Mouse (Mus musculus): ENCODE results near the gene Plscr1. TPM values are rescaled to one million over a fixed set of nuclear protein-coding genes. Genes with fewer than 3 reads are reported as not detected.

The Plscr1 gene
- total RNA-seq, 1 experiment: 22.2 TPM

- Histone ChIP-seq H3K4me1 (ENCODE audit: control insufficient read depth in 2 of 2, insufficient read depth in 2 of 2, low read length in 2 of 2, poor library complexity in 1 of 2) (no peaks in the 10 kb centered on the region), H3K9ac (ENCODE audit: insufficient read depth, low read depth, low read length, poor library complexity, severe bottlenecking) (no peak overlapping the region), H3K4me3 (ENCODE audit: insufficient read depth in 1 of 2, low read depth in 1 of 2, low read length in 2 of 2, poor library complexity in 1 of 2, severe bottlenecking in 1 of 2) (no peak overlapping the region), H3K36me3 (ENCODE audit: control insufficient read depth, insufficient read depth, low read length, poor library complexity, severe bottlenecking) (no peaks in the 10 kb centered on the region), H3K9me3 (ENCODE audit: control insufficient read depth, insufficient read depth, low read depth, low read length) (no peaks in the 10 kb centered on the region), H3K27ac (ENCODE audit: insufficient read depth, low read depth, low read length, poor library complexity, severe bottlenecking) (no peak overlapping the region)
- in situ Hi-C loops (cut with MboI; ENCODE audit: low sequenced_read_pairs in 2 of 2, unreplicated experiment in 2 of 2): no loop called here
- no peak for TF ChIP-seq ZNF384 (IDR thresholded peaks at IDR 0.05; ENCODE audit: low read depth, low read length)
- TF ChIP-seq CHD2 (IDR thresholded peaks at IDR 0.05; ENCODE audit: low read depth, low read length): no peak
- TF ChIP-seq HCFC1 (IDR thresholded peaks at IDR 0.05; ENCODE audit: borderline replicate concordance, insufficient read depth, low read length): no peak
- no peak for TF ChIP-seq MAFK (IDR thresholded peaks at IDR 0.05; ENCODE audit: insufficient read depth, low read depth, low read length)
- no peak for TF ChIP-seq ZC3H11A (IDR thresholded peaks at IDR 0.05; ENCODE audit: borderline replicate concordance, low read depth, low read length)
- no peak for DNase-seq (ENCODE audit: low read depth, low spot score)
Measured at GRCm38 (mm10) chr9:92289675-92290074, 40.1 kb downstream of the Plscr1 start.

- no peaks in the 10 kb centered on the region for H3K4me1 ChIP-seq (ENCODE audit: control insufficient read depth in 2 of 2, insufficient read depth in 2 of 2, low read length in 2 of 2, poor library complexity in 1 of 2)
- TF ChIP-seq ZNF384 (IDR thresholded peaks at IDR 0.05; ENCODE audit: low read depth, low read length): no peak
- TF ChIP-seq CHD2 (IDR thresholded peaks at IDR 0.05; ENCODE audit: low read depth, low read length): no peak
- no peak for TF ChIP-seq MAFK (IDR thresholded peaks at IDR 0.05; ENCODE audit: insufficient read depth, low read depth, low read length)
- TF ChIP-seq HCFC1 (IDR thresholded peaks at IDR 0.05; ENCODE audit: borderline replicate concordance, insufficient read depth, low read length): no peak
- TF ChIP-seq ZC3H11A (IDR thresholded peaks at IDR 0.05; ENCODE audit: borderline replicate concordance, low read depth, low read length): no peak
- no peaks in the 10 kb centered on the region for H3K36me3 ChIP-seq (ENCODE audit: control insufficient read depth, insufficient read depth, low read length, poor library complexity, severe bottlenecking)
- H3K4me3 ChIP-seq (ENCODE audit: insufficient read depth in 1 of 2, low read depth in 1 of 2, low read length in 2 of 2, poor library complexity in 1 of 2, severe bottlenecking in 1 of 2): no peak overlapping the region
- H3K27ac ChIP-seq (ENCODE audit: insufficient read depth, low read depth, low read length, poor library complexity, severe bottlenecking): no peak overlapping the region
- no peak for DNase-seq (ENCODE audit: low read depth, low spot score)
- H3K9me3 ChIP-seq (ENCODE audit: control insufficient read depth, insufficient read depth, low read depth, low read length): no peaks in the 10 kb centered on the region
- H3K9ac ChIP-seq (ENCODE audit: insufficient read depth, low read depth, low read length, poor library complexity, severe bottlenecking): no peak overlapping the region
- in situ Hi-C loops (cut with MboI; ENCODE audit: low sequenced_read_pairs in 2 of 2, unreplicated experiment in 2 of 2): no loop called here
Measured at GRCm38 (mm10) chr9:92292169-92292568, 42.6 kb downstream of the Plscr1 start.

GRCm38 (mm10) chr9:92292922-92293321, 43.4 kb downstream of the Plscr1 start:
- TF ChIP-seq ZNF384 (IDR thresholded peaks at IDR 0.05; ENCODE audit: low read depth, low read length) (no peak), CHD2 (IDR thresholded peaks at IDR 0.05; ENCODE audit: low read depth, low read length) (no peak), ZC3H11A (IDR thresholded peaks at IDR 0.05; ENCODE audit: borderline replicate concordance, low read depth, low read length) (no peak), MAFK (IDR thresholded peaks at IDR 0.05; ENCODE audit: insufficient read depth, low read depth, low read length) (no peak), HCFC1 (IDR thresholded peaks at IDR 0.05; ENCODE audit: borderline replicate concordance, insufficient read depth, low read length) (no peak)
- in situ Hi-C loops (cut with MboI; ENCODE audit: low sequenced_read_pairs in 2 of 2, unreplicated experiment in 2 of 2): no loop called here
- Histone ChIP-seq H3K9me3 (ENCODE audit: control insufficient read depth, insufficient read depth, low read depth, low read length) (no peaks in the 10 kb centered on the region), H3K27ac (ENCODE audit: insufficient read depth, low read depth, low read length, poor library complexity, severe bottlenecking) (no peak overlapping the region), H3K9ac (ENCODE audit: insufficient read depth, low read depth, low read length, poor library complexity, severe bottlenecking) (no peak overlapping the region), H3K4me3 (ENCODE audit: insufficient read depth in 1 of 2, low read depth in 1 of 2, low read length in 2 of 2, poor library complexity in 1 of 2, severe bottlenecking in 1 of 2) (no peak overlapping the region), H3K4me1 (ENCODE audit: control insufficient read depth in 2 of 2, insufficient read depth in 2 of 2, low read length in 2 of 2, poor library complexity in 1 of 2) (no peaks in the 10 kb centered on the region), H3K36me3 (ENCODE audit: control insufficient read depth, insufficient read depth, low read length, poor library complexity, severe bottlenecking) (no peaks in the 10 kb centered on the region)
- DNase-seq (ENCODE audit: low read depth, low spot score): no peak

- H3K4me3 ChIP-seq (ENCODE audit: insufficient read depth in 1 of 2, low read depth in 1 of 2, low read length in 2 of 2, poor library complexity in 1 of 2, severe bottlenecking in 1 of 2): no peak overlapping the region
- no peak overlapping the region for H3K27ac ChIP-seq (ENCODE audit: insufficient read depth, low read depth, low read length, poor library complexity, severe bottlenecking)
- no peak for DNase-seq (ENCODE audit: low read depth, low spot score)
- H3K4me1 ChIP-seq (ENCODE audit: control insufficient read depth in 2 of 2, insufficient read depth in 2 of 2, low read length in 2 of 2, poor library complexity in 1 of 2): no peaks in the 10 kb centered on the region
- in situ Hi-C loops (cut with MboI; ENCODE audit: low sequenced_read_pairs in 2 of 2, unreplicated experiment in 2 of 2): no loop called here
- H3K36me3 ChIP-seq (ENCODE audit: control insufficient read depth, insufficient read depth, low read length, poor library complexity, severe bottlenecking): no peaks in the 10 kb centered on the region
- H3K9ac ChIP-seq (ENCODE audit: insufficient read depth, low read depth, low read length, poor library complexity, severe bottlenecking): no peak overlapping the region
- TF ChIP-seq ZC3H11A (IDR thresholded peaks at IDR 0.05; ENCODE audit: borderline replicate concordance, low read depth, low read length) (no peak), ZNF384 (IDR thresholded peaks at IDR 0.05; ENCODE audit: low read depth, low read length) (no peak), HCFC1 (IDR thresholded peaks at IDR 0.05; ENCODE audit: borderline replicate concordance, insufficient read depth, low read length) (no peak), MAFK (IDR thresholded peaks at IDR 0.05; ENCODE audit: insufficient read depth, low read depth, low read length) (no peak), CHD2 (IDR thresholded peaks at IDR 0.05; ENCODE audit: low read depth, low read length) (no peak)
- H3K9me3 ChIP-seq (ENCODE audit: control insufficient read depth, insufficient read depth, low read depth, low read length): no peaks in the 10 kb centered on the region
Measured at GRCm38 (mm10) chr9:92293560-92294548, 44.3 kb downstream of the Plscr1 start.
